Mouse (Mus musculus) hindbrain, embryonic 15.5 days (tissue): Measurements from ENCODE around the gene C130074G19Rik. TPM values are rescaled to one million over a fixed set of nuclear protein-coding genes. Genes with fewer than 3 reads are reported as not detected.

ENCODE experiments used
- ATAC-seq: fragments of 200-750 bp; cut with Nextera tagmentation; 2 replicates; pipeline ENCODE4 v1.8.0; 2017; ENCODE audit warnings: low read depth, moderate number of reproducible peaks, moderate TSS enrichment; ENCODE audit not compliant: low FRiP score
- H3K27ac ChIP-seq: fragments of 300-500 bp; sonication (generic); replicated peaks from 2 replicates; pipeline ENCODE4 v1.5.1; 2015; ENCODE audit warnings: mild to moderate bottlenecking, inconsistent platforms
- H3K27me3 ChIP-seq: fragments of 300-500 bp; sonication (generic); 2 replicates; pipeline ENCODE4 v1.6.1; 2015; ENCODE audit warnings: control low read depth, inconsistent platforms
- H3K36me3 ChIP-seq: fragments of 300-500 bp; sonication (generic); 2 replicates; pipeline ENCODE4 v1.6.1; 2015; ENCODE audit warnings: control low read depth, inconsistent platforms
- H3K4me1 ChIP-seq: fragments of 300-500 bp; sonication (generic); replicated peaks from 2 replicates; pipeline ENCODE4 v1.6.1; 2015; ENCODE audit warnings: control low read depth, inconsistent platforms
- H3K4me2 ChIP-seq: fragments of 300-500 bp; sonication (generic); 2 replicates; pipeline ENCODE4 v1.6.1; 2015; ENCODE audit warnings: moderate library complexity, mild to moderate bottlenecking, inconsistent platforms
- H3K4me3 ChIP-seq: fragments of 300-500 bp; sonication (generic); 2 replicates; pipeline ENCODE4 v1.5.1; 2015; ENCODE audit warnings: mild to moderate bottlenecking, inconsistent platforms
- H3K9ac ChIP-seq: fragments of 300-500 bp; sonication (generic); 2 replicates; pipeline ENCODE4 v1.6.1; 2015; ENCODE audit warnings: inconsistent platforms
- H3K9me3 ChIP-seq: fragments of 300-500 bp; sonication (generic); 2 replicates; pipeline ENCODE4 v1.6.1; 2016; ENCODE audit warnings: control low read depth, inconsistent platforms
- WGBS: fragments of 180-500 bp; shearing (Covaris S2); methylation state at CpG from one replicate; pipeline ENCODE4 v1.1.7; 2015; 5-methylcytosine and 5-hydroxymethylcytosine counted together
- polyA plus RNA-seq: library from polyadenylated mRNA; unstranded; fragments of >200 nt; fragmentation: Nextera tagmentation; extraction: Ambion mirVana; gene quantifications from 2 replicates; pipeline ENCODE4 v1.2.1, GENCODE M21; 2015

Gene C130074G19Rik
- polyA plus RNA-seq, 1 experiment from 2014 or later, result 0.99 TPM

DNA sequence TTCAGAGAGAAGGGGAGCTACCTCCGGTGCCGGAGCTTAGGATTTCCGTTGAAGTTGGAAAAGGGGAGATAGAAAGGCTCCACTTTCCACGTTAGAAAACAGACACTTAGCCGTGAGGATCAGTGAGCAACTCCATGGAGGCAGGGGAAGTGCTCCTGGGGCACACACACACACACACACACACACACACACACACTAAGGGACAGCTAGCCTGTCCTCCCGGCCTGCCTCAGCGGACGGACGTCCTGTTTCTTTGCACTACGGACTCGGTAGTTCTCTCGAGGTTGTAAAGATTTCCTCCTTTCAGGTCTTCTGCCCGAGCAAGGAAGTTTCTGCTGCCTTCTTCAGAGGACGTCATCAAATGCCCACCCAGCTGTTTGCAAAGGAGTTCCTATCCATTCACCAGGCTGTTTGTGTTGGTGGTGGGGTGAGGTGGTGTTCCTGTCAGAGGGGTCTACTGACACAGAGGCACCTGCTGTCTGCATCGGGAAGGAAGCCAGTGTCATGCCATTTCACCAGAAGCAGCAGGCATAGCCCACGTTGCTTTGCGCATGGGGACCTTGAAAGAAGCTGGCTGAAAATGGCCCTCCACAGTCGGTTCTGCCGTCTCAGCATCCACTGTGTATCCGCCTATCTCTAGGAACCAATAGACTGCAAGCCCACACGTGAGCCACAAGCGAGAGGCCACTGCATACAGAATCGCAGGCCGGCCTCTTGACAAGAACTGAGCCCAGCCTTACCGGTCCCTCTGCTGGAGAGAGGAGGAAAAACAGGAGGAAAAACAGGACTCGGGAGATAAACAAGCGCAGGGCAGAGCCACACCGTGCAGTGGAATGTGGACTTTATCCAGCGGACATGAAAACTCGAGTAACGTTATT lies 31.0 kb downstream of the C130074G19Rik start:
- no peak overlapping the region for H3K9ac ChIP-seq
- no peaks in the 10 kb centered on the region for H3K36me3 ChIP-seq
- WGBS, result 19% methylated on average over 31 of the region's 31 CpGs
- H3K4me2 ChIP-seq, result peak overlapping the region; percentile 51
- no peaks in the 10 kb centered on the region for H3K9me3 ChIP-seq
- H3K4me3 ChIP-seq, result peak overlapping the region; percentile 18; the same call in 1 of the 2 replicates
- H3K4me1 ChIP-seq, result peaks cover 12% of the 10 kb centered on the region
- peak; percentile 90 for ATAC-seq
- peak overlapping the region; percentile 63 for H3K27ac ChIP-seq
- peaks cover 7% of the 10 kb centered on the region; the same call in 1 of the 2 replicates for H3K27me3 ChIP-seq

DNA sequence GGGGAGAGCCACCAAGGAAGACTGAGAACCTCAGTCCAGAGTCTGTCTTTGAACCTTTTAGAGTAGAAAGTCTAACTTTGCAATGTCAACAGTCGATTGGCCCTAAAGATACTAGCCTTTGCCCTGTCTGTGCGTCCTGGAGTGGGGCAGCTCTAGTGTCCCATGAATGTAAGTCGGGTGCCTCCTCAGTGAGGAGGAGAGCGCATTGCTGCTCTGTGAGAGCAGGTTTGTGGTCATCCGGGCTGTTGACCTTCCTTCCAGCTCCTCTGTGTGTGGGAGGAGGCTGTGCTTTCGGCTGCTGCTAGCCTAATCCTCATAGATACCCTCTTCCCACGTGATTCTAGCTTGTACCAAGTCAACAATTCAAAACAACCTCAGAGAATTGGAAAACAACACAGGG lies 31.9 kb downstream of the C130074G19Rik start:
- no peak for ATAC-seq
- no peaks in the 10 kb centered on the region for H3K9me3 ChIP-seq
- no peaks in the 10 kb centered on the region for H3K36me3 ChIP-seq
- WGBS, result 49% methylated on average over 7 of the region's 7 CpGs
- no peak overlapping the region for H3K4me3 ChIP-seq
- no peak overlapping the region for H3K9ac ChIP-seq
- no peak overlapping the region for H3K4me2 ChIP-seq
- H3K4me1 ChIP-seq, result peaks cover 20% of the 10 kb centered on the region
- peaks cover 7% of the 10 kb centered on the region; the same call in 1 of the 2 replicates for H3K27me3 ChIP-seq
- H3K27ac ChIP-seq, result no peak overlapping the region

DNA sequence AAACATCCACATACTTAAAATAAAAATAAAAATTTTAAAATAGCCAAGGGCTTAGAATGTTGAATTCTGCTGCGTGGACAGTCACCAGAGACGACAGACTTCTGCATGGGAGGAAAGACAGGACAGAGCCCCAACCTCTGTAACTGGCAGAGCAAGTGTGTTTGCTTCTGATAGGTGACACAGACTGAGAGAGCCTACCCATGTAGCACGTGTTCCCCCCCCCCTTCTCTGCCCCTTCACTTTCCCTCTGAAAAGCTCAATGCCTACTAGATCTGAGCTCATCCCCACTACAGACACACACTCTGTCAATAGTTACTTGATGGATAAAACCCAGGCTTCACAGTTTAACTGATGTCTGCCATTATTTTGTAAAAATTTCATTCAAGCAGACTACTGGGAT lies 36.0 kb downstream of the C130074G19Rik start:
- no peaks in the 10 kb centered on the region for H3K9me3 ChIP-seq
- H3K36me3 ChIP-seq, result no peaks in the 10 kb centered on the region
- no peak overlapping the region for H3K4me3 ChIP-seq
- ATAC-seq, result no peak
- peaks cover 7% of the 10 kb centered on the region; the same call in 1 of the 2 replicates for H3K27me3 ChIP-seq
- H3K9ac ChIP-seq, result no peak overlapping the region
- 62% methylated on average over 3 of the region's 3 CpGs for WGBS
- peak overlapping the region; percentile 73 for H3K4me2 ChIP-seq
- H3K27ac ChIP-seq, result no peak overlapping the region
- peaks cover 30% of the 10 kb centered on the region for H3K4me1 ChIP-seq

DNA sequence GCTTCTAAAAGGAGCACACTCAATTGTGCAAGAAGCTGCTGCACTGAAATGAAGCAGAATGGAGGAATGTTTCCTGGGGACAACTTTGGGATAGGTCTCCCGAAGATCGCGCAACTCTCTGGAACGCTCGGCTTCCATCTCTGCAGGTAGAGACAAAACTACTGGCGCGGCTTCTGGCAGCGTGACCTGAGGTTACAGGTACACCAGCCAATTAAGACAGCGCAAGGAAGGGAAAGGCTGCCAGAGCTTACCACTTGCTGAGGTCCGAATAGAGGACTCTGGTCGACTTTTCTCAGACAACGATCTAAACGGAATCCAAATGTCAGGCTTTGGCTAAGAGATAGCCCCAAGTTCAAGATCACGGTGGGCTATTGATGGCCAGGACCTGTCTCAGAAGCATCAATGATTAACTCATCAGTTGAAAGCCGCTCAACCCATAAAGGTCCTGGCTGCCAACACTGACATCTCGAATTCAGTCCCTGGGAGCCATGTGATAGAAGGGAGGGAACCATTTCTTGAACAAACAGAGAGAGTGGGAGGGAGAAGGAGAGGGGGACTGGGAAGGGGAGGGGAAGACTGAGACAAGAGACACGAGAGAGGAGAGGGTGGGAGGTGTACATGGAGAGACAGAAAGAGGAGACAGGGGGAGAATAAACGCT lies 36.8 kb downstream of the C130074G19Rik start, which contains the start of gene Marc2:
Gene Marc2 (minus strand): TSS at position 360 of the 659 bp plus-strand sequence.
- peak within 1 kb of the TSS; percentile 76 for H3K9ac ChIP-seq
- H3K9me3 ChIP-seq, result no peaks in the 10 kb centered on the region
- ATAC-seq, result peak; percentile 27
- H3K4me3 ChIP-seq, result peak within 1 kb of the TSS; percentile 78
- peaks cover 28% of the 10 kb centered on the region for H3K4me1 ChIP-seq
- WGBS, result 2% methylated on average over 18 of the region's 18 CpGs
- peak within 1 kb of the TSS; percentile 73 for H3K27ac ChIP-seq
- H3K27me3 ChIP-seq, result peaks cover 5% of the 10 kb centered on the region; the same call in 1 of the 2 replicates
- H3K4me2 ChIP-seq, result peak within 1 kb of the TSS; percentile 73
- H3K36me3 ChIP-seq, result no peaks in the 10 kb centered on the region

DNA sequence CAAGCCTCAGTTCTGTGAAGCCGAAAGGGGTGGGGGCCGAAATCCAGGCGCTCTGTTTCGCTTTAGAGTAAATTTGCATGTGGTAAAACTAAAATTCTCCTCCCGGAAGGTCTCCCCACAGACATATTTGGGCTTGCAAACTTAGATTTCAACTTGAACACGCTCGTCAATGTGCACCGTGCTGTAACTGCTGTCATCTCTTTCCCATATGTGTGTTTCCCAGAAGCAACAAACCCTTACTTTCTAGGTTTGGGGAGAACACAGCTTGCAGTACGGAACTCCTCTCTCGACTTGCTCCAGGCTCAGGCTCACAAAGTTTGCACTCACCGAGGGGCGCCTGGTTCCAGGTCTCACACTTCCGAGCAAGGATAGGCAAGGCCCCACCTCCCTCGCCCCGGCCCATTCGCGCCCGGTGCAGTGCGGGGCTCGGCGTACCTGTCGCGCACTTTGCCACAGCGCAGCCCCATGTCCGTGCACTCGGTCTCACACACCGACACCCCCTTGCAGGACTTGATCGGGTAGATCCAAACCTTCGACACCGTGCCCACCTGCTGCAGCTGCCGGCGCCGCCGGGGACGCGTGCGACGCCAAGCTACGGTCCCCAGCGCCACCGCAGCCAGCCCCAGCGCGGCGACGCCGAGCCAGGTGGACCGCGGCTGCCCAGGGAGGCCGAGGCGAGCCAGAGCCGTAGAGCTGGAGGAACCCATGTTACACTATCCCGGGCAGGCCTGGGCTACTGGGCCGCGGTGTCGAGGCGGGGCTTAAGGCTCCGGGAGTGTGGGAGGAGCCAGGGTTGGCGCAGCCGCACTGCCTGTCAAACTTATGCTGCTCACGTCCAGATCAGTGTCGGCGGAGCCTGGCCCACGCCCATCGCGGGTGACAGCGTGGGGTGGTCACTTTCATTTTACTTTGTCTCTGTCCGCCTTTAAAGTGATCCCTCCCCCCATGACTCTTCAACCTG lies 37.6 kb downstream of the C130074G19Rik start:
- peaks cover under 1% of the 10 kb centered on the region; the same call in 1 of the 2 replicates for H3K36me3 ChIP-seq
- peak; percentile 97 for ATAC-seq
- peak overlapping the region; percentile 73 for H3K4me2 ChIP-seq
- 0 out of 2 replicates have a peak, but pooled peaks cover 2% of the 10 kb centered on the region for H3K27me3 ChIP-seq
- peak overlapping the region; percentile 76 for H3K9ac ChIP-seq
- no peaks in the 10 kb centered on the region for H3K9me3 ChIP-seq
- under 1% methylated on average over 67 of the region's 67 CpGs for WGBS
- peak overlapping the region; percentile 73 for H3K27ac ChIP-seq
- peaks cover 28% of the 10 kb centered on the region for H3K4me1 ChIP-seq
- H3K4me3 ChIP-seq, result peak overlapping the region; percentile 78

DNA sequence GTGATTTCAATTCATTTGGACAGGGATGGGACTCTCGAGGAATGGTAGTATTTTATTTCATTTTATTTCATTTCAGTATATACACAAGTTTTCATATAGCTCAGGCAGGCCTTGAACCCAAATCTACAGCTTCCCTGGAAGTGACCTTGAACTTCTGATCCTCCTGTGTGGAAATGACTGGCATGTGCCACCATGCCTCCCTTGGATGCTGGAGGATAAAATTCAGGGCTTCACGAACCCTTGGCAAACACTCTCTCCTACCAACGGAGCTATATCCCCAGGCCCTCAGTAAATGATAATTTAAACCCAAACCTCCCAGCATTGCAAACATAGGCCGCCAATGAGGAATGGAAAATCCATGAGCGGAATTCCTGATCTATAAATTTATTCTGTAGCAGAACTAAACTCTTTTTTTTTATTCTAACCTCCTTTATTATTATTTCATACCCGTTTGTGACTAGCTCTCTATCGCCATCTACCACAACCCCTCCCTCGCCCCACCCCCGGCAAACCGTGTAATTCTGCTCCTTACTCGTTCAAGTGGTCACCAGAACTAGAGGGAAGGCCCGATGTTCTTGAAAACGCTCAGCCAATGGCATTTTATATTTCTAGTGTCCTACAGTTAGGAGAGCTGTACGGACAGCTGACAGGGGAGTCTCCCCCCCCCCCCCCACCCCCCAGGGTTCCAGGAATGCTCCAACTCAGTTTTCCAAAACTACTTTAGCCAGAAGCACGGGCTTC lies 38.5 kb downstream of the C130074G19Rik start:
- Histone ChIP-seq H3K36me3 (peaks cover 4% of the 10 kb centered on the region; the same call in 1 of the 2 replicates), H3K9me3 (no peaks in the 10 kb centered on the region), H3K27ac (0 out of 2 replicates have a peak overlapping the region, but pooled peaks have one; percentile 73), H3K27me3 (0 out of 2 replicates have a peak, but pooled peaks cover 2% of the 10 kb centered on the region), H3K4me3 (peak overlapping the region; percentile 78), H3K4me1 (peaks cover 28% of the 10 kb centered on the region), H3K9ac (peak overlapping the region; percentile 76; the same call in 1 of the 2 replicates), H3K4me2 (peak overlapping the region; percentile 73)
- ATAC-seq, result no peak
- WGBS, result 18% methylated on average over 15 of the region's 15 CpGs

DNA sequence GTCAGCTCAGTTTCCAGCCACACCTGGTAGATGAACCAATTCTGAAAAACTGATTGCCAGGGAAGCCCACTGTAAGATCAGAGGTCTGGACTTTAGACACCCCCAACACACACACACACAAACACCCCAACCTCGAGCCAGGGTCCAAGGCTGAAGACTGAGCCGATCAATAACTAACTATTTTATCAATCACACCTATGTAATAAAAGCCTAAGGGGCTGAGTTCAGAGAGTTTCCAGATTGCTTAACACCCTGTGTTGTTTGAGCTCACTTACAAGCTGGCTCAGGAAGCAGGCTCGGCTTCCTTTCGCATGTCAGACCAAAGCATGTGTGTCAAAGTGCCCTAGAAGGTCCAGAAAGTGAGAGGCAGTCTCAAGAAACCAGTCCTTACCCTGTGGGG lies 45.4 kb downstream of the C130074G19Rik start:
- Histone ChIP-seq H3K9me3 (no peaks in the 10 kb centered on the region), H3K27ac (no peak overlapping the region), H3K36me3 (peaks cover 13% of the 10 kb centered on the region), H3K4me3 (no peak overlapping the region), H3K27me3 (no peaks in the 10 kb centered on the region), H3K4me2 (no peak overlapping the region), H3K4me1 (0 out of 2 replicates have a peak, but pooled peaks cover 4% of the 10 kb centered on the region), H3K9ac (no peak overlapping the region)
- ATAC-seq, result no peak
- 93% methylated on average over 4 of the region's 4 CpGs for WGBS

DNA sequence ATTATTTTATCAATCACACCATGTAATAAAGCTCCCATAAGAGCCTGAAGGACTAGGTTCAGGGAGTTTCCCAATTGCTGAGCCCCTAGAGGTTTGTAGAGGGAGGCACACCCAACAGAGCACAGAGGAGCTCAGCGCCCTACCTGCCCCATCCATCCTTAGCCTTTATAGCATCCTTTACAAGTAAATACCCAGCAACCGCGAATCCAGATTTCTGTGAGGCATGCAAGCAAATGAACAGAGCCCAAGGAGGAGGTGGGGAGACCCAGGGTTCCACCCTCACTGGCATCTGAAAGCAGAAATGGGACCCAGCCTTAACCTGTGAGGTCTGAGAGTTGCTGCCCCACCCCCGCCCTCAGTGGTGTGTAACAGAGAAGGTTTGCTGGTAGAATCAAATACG lies 46.7 kb downstream of the C130074G19Rik start:
- Histone ChIP-seq H3K4me3 (no peak overlapping the region), H3K4me2 (no peak overlapping the region), H3K9ac (no peak overlapping the region), H3K4me1 (no peaks in the 10 kb centered on the region), H3K27ac (no peak overlapping the region), H3K9me3 (no peaks in the 10 kb centered on the region), H3K27me3 (no peaks in the 10 kb centered on the region), H3K36me3 (peaks cover 25% of the 10 kb centered on the region)
- WGBS, result 77% methylated on average over 5 of the region's 5 CpGs
- no peak for ATAC-seq

DNA sequence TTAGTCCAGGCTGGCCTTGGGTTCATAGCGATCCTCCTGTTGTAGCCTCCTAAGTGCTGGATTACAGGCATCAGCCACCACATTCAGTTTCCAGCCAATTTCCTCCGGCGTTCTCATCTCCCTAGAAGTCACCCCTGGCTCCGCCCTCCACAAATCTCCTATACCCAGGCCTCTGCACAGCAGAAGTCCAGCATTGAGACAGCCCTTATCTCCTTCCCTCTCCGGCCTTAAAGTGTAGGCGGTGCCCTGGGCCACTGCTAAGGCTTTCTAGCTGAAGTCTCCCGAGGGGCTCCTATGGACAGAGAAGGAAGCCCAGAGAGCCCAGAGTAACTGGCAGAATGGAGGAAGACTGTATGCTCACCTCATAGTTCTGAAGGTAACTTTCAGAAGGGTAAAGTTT lies 49.5 kb downstream of the C130074G19Rik start:
- no peak overlapping the region for H3K27ac ChIP-seq
- no peak overlapping the region for H3K4me3 ChIP-seq
- H3K9ac ChIP-seq, result no peak overlapping the region
- peaks cover 34% of the 10 kb centered on the region for H3K36me3 ChIP-seq
- no peaks in the 10 kb centered on the region for H3K9me3 ChIP-seq
- H3K4me2 ChIP-seq, result no peak overlapping the region
- H3K4me1 ChIP-seq, result no peaks in the 10 kb centered on the region
- H3K27me3 ChIP-seq, result no peaks in the 10 kb centered on the region
- 96% methylated on average over 7 of the region's 7 CpGs for WGBS
- ATAC-seq, result no peak

DNA sequence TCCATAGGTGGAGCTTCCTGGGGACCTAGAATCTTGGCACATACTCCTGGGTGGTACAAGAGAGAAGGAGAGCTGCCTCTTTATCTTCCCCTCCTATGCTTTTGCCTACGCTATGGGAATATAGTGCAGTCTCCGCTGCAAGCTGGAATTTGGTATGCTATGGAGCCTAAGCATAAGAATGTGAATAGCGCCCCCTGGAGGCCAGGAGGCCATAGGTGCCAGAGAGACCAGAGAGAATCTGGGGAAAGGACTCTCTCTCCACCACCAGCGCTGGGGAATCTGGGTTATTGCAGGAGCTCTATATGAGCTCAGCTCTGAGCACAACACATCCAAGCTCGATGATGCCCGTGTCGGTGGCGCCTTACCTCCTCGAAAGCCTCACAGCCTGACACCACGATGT lies 50.8 kb downstream of the C130074G19Rik start:
- H3K9ac ChIP-seq, result no peak overlapping the region
- no peak overlapping the region for H3K4me2 ChIP-seq
- no peak overlapping the region for H3K27ac ChIP-seq
- H3K4me1 ChIP-seq, result peaks cover 5% of the 10 kb centered on the region
- no peaks in the 10 kb centered on the region for H3K9me3 ChIP-seq
- H3K27me3 ChIP-seq, result no peaks in the 10 kb centered on the region
- H3K4me3 ChIP-seq, result no peak overlapping the region
- ATAC-seq, result no peak
- 78% methylated on average over 10 of the region's 10 CpGs for WGBS
- H3K36me3 ChIP-seq, result peaks cover 34% of the 10 kb centered on the region

DNA sequence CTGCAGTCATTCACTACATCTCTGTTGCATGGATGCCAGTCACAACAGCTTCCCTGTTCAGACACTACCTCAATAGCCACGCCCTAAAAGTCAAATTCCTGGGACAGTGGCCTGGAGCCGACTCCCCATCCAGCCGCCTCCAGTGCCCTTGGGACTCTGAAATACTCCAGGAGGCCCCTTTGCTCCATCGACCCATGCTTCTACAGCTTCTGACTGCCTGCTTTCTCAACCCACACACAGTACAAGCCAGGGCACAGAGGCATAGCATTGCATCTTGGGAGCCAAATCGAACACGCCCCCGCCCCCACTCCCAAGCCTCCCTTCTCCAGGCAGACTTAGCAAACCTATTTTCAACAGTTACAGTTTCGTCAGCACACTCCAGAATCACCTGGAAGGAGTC lies 53.1 kb downstream of the C130074G19Rik start:
- Histone ChIP-seq H3K4me1 (peaks cover 15% of the 10 kb centered on the region), H3K27me3 (no peaks in the 10 kb centered on the region), H3K36me3 (peaks cover 34% of the 10 kb centered on the region), H3K27ac (no peak overlapping the region), H3K9ac (no peak overlapping the region), H3K4me2 (no peak overlapping the region), H3K4me3 (no peak overlapping the region), H3K9me3 (no peaks in the 10 kb centered on the region)
- WGBS, result 91% methylated on average over 8 of the region's 8 CpGs
- no peak for ATAC-seq
